In the genomic region with DNA sequence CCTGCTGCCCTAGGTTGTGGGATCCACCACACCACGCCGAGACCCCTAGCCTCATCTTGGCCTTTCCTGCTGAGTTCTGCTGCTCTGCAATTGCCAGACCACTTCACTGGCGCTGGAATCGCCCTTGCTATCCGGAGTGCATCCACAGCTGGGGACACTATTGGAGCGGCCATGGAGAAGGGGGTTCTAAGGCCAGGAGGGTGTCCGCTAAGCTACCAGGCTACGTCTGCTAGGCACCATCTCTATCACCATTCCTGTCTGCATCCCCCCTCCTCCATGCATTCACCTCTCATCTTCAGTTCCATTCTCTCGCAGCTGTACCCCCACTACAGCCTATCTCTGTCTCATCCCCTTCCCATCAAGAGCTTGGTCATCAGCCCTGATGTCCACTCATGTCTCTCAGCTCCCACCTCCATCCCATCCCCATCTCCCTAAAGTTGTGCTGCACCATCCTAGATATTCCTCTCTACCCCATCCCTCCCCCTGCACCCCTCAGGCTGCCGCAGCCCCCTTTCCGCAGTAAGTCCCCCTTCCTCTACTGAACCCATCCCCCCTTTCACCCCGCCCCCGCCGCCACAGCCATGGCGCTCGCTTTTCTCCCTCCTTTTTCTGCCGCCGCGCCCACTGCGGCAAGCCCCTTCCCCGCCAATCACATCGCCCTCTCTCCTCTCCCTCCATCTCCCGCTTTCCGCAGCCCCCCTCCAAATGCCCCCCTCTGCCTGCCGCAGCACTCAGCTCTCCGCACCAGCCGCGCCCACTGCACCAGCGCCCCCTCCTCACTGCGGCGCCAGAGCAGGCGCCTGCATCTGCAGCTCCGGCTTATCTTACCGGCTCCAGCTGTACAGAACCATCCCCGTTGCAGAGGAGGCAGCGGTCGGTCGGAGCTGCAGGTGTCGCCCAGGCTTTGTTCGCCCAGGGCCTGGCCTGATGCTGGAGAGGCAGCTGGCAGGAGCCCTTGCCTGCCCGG, we compare ENCODE assay signal across 9 mouse cellular contexts. TPM values are rescaled to one million over a fixed set of nuclear protein-coding genes. Genes with fewer than 3 reads are reported as not detected.
DNase-seq lines count a peak whose midpoint lies in the region; ATAC-seq lines count a peak whose summit lies in the region.
"Had no signal": no experiment of that assay in that cellular context is flagged by ENCODE, and none has a peak within 500 bp of the region (broad histone marks: within the 10 kb centered on the region; RNA-seq: fewer than 3 reads in every experiment).

No protein-coding gene starts in this region.

- no peak; the same call in 1 of the 2 replicates for ATAC-seq in embryonic facial prominence, embryonic 13.5 days (ENCODE audit: insufficient number of reproducible peaks, insufficient read depth, low FRiP score, low TSS enrichment, low read depth)
- ATAC-seq in limb, embryonic 13.5 days (ENCODE audit: low FRiP score, low read depth) = peak; percentile 80

- H3K4me3 ChIP-seq in embryonic facial prominence, embryonic 13.5 days = peak overlapping the region; percentile 43
- peak overlapping the region; percentile 45 for H3K4me3 ChIP-seq in limb, embryonic 13.5 days

- intact Hi-C loops in left cerebral cortex, postnatal 14 days (cut with DNase I) = no loop called here

- H3K36me3 ChIP-seq in embryonic facial prominence, embryonic 13.5 days = peaks cover 9% of the 10 kb centered on the region
- peaks cover 18% of the 10 kb centered on the region for H3K36me3 ChIP-seq in limb, embryonic 13.5 days

- no peaks in the 10 kb centered on the region for H3K27me3 ChIP-seq in embryonic facial prominence, embryonic 13.5 days
- H3K27me3 ChIP-seq in limb, embryonic 13.5 days = no peaks in the 10 kb centered on the region

- no peaks in the 10 kb centered on the region for H3K9me3 ChIP-seq in embryonic facial prominence, embryonic 13.5 days
- H3K9me3 ChIP-seq in limb, embryonic 13.5 days = no peaks in the 10 kb centered on the region

- WGBS in embryonic facial prominence, embryonic 13.5 days = 11% methylated on average over 38 of the region's 41 CpGs
- 7% methylated on average over 41 of the region's 41 CpGs for WGBS in limb, embryonic 13.5 days

- peak overlapping the region; percentile 64; the same call in 1 of the 2 replicates for H3K27ac ChIP-seq in embryonic facial prominence, embryonic 13.5 days
- H3K27ac ChIP-seq in limb, embryonic 13.5 days = peak overlapping the region; percentile 33; the same call in 1 of the 2 replicates
- H3K27ac ChIP-seq: liver, embryonic 14.5 days had no signal

- peaks cover 49% of the 10 kb centered on the region for H3K4me1 ChIP-seq in embryonic facial prominence, embryonic 13.5 days
- peaks cover 56% of the 10 kb centered on the region for H3K4me1 ChIP-seq in limb, embryonic 13.5 days

- peak overlapping the region; percentile 74 for H3K4me2 ChIP-seq in embryonic facial prominence, embryonic 13.5 days
- H3K4me2 ChIP-seq in limb, embryonic 13.5 days (replicated peaks) = peak overlapping the region; percentile 73

- H3K9ac ChIP-seq in embryonic facial prominence, embryonic 13.5 days = peak overlapping the region; percentile 66
- H3K9ac ChIP-seq in limb, embryonic 13.5 days = peak overlapping the region; percentile 68
- H3K9ac ChIP-seq: liver, embryonic 14.5 days had no signal

- DNase-seq in left cerebral cortex, postnatal 14 days (ENCODE audit: low spot score in 2 of 2) = peak; percentile 59 to 60
- DNase-seq in left cerebral cortex, adult 8-10 months (ENCODE audit: low spot score in 2 of 2) = no peak
- DNase-seq in retina, postnatal 1 day = peak; percentile 83
- no peak for DNase-seq in gastrocnemius, adult 8-10 months (ENCODE audit: low spot score in 2 of 2)
- no peak for DNase-seq in spleen, postnatal 14 days (ENCODE audit: low spot score in 2 of 2)
- no peak for DNase-seq in spleen, postnatal 4 days (ENCODE audit: low spot score in 2 of 2)

RNA-seq across cellular contexts. Expression of a gene that starts 16.7 kb away (rescaled TPM):
- total RNA-seq in left cerebral cortex, postnatal 14 days (2021) = 10 to 100 TPM; 73.9 to 88.5 TPM
- 10 to 100 TPM; 78.8 to 86.2 (median 83.5) TPM for total RNA-seq in left cerebral cortex, adult 8-10 months (2022)
- polyA plus RNA-seq in embryonic facial prominence, embryonic 13.5 days (2015; fragmentation: Nextera tagmentation; extraction: Ambion mirVana) = 58.5 and 66.1 TPM in 2 replicates
- polyA plus RNA-seq in limb, embryonic 13.5 days (2015; fragmentation: Nextera tagmentation; extraction: Ambion mirVana) = 67.7 and 71.4 TPM in 2 replicates
- total RNA-seq in gastrocnemius, adult 8-10 months (2022) = 100 to 1,000 TPM; 213 to 262 (median 240) TPM

RNA-seq across cellular contexts. Expression of a gene that starts 54.5 kb away (rescaled TPM):
- total RNA-seq in left cerebral cortex, postnatal 14 days (2021) = under 1 TPM; 0.11 to 0.19 TPM
- under 1 TPM; 0.19 to 0.65 (median 0.26) TPM for total RNA-seq in left cerebral cortex, adult 8-10 months (2022)
- 0.38 and 0.40 TPM in 2 replicates for polyA plus RNA-seq in embryonic facial prominence, embryonic 13.5 days (2015; fragmentation: Nextera tagmentation; extraction: Ambion mirVana)
- polyA plus RNA-seq in limb, embryonic 13.5 days (2015; fragmentation: Nextera tagmentation; extraction: Ambion mirVana) = 0.36 and 0.43 TPM in 2 replicates
- total RNA-seq in gastrocnemius, adult 8-10 months (2022) = under 1 TPM in 1 of 4 experiments, not detected in 3; 0.17 TPM

RNA-seq across cellular contexts. Expression of a gene that starts 58.6 kb away (rescaled TPM):
- 1 to 10 TPM; 6.6 to 8.1 TPM for total RNA-seq in left cerebral cortex, postnatal 14 days (2021)
- total RNA-seq in left cerebral cortex, adult 8-10 months (2022) = 10 to 100 TPM; 17.0 to 17.7 (median 17.2) TPM
- polyA plus RNA-seq in embryonic facial prominence, embryonic 13.5 days (2015; fragmentation: Nextera tagmentation; extraction: Ambion mirVana) = 9.4 and 10.5 TPM in 2 replicates
- polyA plus RNA-seq in limb, embryonic 13.5 days (2015; fragmentation: Nextera tagmentation; extraction: Ambion mirVana) = 11.9 and 12.4 TPM in 2 replicates
- 10 to 100 TPM; 26.2 to 30.7 (median 27.3) TPM for total RNA-seq in gastrocnemius, adult 8-10 months (2022)

Comparison
In these comparisons a context has a peak if more than half of its experiments do, and no peak if none do; other contexts are left out.
1. DNase-seq: peak in left cerebral cortex, postnatal 14 days (2 of 2) and retina, postnatal 1 day (single experiment); none in left cerebral cortex, adult 8-10 months (0 of 2), gastrocnemius, adult 8-10 months (0 of 2), spleen, postnatal 14 days (0 of 2) and spleen, postnatal 4 days (0 of 2).